Mouse (Mus musculus) thymus, postnatal 36 days (tissue): ENCODE data around the gene Ccdc91.

Source experiments
- DNase-seq, 2 experiments: peaks; one replicate each; pipeline ENCODE4 v3.0.0; 2022; ENCODE audit warnings: mixed read lengths in 2 of 2

Ccdc91 gene

GRCm38 (mm10) chr6:147574454-147575182 is 99.0 kb downstream of the Ccdc91 start:
- no peak for DNase-seq

- no peak for DNase-seq
Observed at GRCm38 (mm10) chr6:147575183-147575784, 99.7 kb downstream of the Ccdc91 start.

GRCm38 (mm10) chr6:147587675-147588074 is 112.0 kb downstream of the Ccdc91 start:
- no peak for DNase-seq

- DNase-seq: no peak
Observed at GRCm38 (mm10) chr6:147606666-147607065, 131.0 kb downstream of the Ccdc91 start.

GRCm38 (mm10) chr6:147607613-147608012 is 132.0 kb downstream of the Ccdc91 start:
- DNase-seq: no peak

- DNase-seq: no peak
Observed at GRCm38 (mm10) chr6:147615306-147615705, 139.7 kb downstream of the Ccdc91 start.

GRCm38 (mm10) chr6:147623142-147623541 is 147.5 kb downstream of the Ccdc91 start:
- no peak for DNase-seq

GRCm38 (mm10) chr6:147636464-147636863 is 160.8 kb downstream of the Ccdc91 start:
- no peak for DNase-seq

GRCm38 (mm10) chr6:147643875-147644274 is 168.2 kb downstream of the Ccdc91 start:
- no peak for DNase-seq

- DNase-seq: no peak
Observed at GRCm38 (mm10) chr6:147644391-147644790, 168.8 kb downstream of the Ccdc91 start.

GRCm38 (mm10) chr6:147646401-147646968 is 170.9 kb downstream of the Ccdc91 start:
- DNase-seq: no peak

GRCm38 (mm10) chr6:147658025-147658424 is 182.4 kb downstream of the Ccdc91 start:
- no peak for DNase-seq

- DNase-seq: no peak
Observed at GRCm38 (mm10) chr6:147660718-147661117, 185.1 kb downstream of the Ccdc91 start.

GRCm38 (mm10) chr6:147661841-147662240 is 186.2 kb downstream of the Ccdc91 start:
- DNase-seq: no peak

- DNase-seq: no peak
Observed at GRCm38 (mm10) chr6:147662610-147663009, 187.0 kb downstream of the Ccdc91 start.

GRCm38 (mm10) chr6:147664339-147664738 is 188.7 kb downstream of the Ccdc91 start:
- peak; percentile 22 to 44 for DNase-seq

GRCm38 (mm10) chr6:147671366-147671765 is 195.7 kb downstream of the Ccdc91 start:
- DNase-seq: no peak

- no peak for DNase-seq
Observed at GRCm38 (mm10) chr6:147672481-147672880, 196.9 kb downstream of the Ccdc91 start.

- DNase-seq: no peak
Observed at GRCm38 (mm10) chr6:147675022-147675733, 199.6 kb downstream of the Ccdc91 start.

- no peak for DNase-seq
Observed at GRCm38 (mm10) chr6:147676214-147676613, 200.6 kb downstream of the Ccdc91 start.
